Mouse (Mus musculus) stomach, embryonic 16.5 days (tissue): ENCODE measurements around the gene Crybg2. TPM values are rescaled to one million over a fixed set of nuclear protein-coding genes. Genes with fewer than 3 reads are reported as not detected.

Source experiments
- ATAC-seq: fragments of 200-750 bp; cut with Nextera tagmentation; 2 replicates; pipeline ENCODE4 v1.8.0; 2017; ENCODE audit warnings: moderate number of reproducible peaks, moderate TSS enrichment; ENCODE audit not compliant: insufficient read depth, low FRiP score
- H3K27ac ChIP-seq: fragments of 300-500 bp; sonication (generic); 2 replicates; pipeline ENCODE4 v1.5.1; 2014; ENCODE audit warnings: low read length
- H3K27me3 ChIP-seq: fragments of 300-500 bp; sonication (generic); 2 replicates; pipeline ENCODE4 v1.6.1; 2014; ENCODE audit warnings: low read length, control low read depth, mixed read lengths; ENCODE audit not compliant: control insufficient read depth, insufficient read depth
- H3K36me3 ChIP-seq: fragments of 300-500 bp; sonication (generic); 2 replicates; pipeline ENCODE4 v1.6.1; 2014; ENCODE audit warnings: low read length; ENCODE audit not compliant: control insufficient read depth, insufficient read depth
- H3K4me1 ChIP-seq: fragments of 300-500 bp; sonication (generic); 2 replicates; pipeline ENCODE4 v1.6.1; 2014; ENCODE audit warnings: low read length, control low read depth, mixed read lengths; ENCODE audit not compliant: control insufficient read depth, insufficient read depth
- H3K4me2 ChIP-seq: fragments of 300-500 bp; sonication (generic); 2 replicates; pipeline ENCODE4 v1.6.1; 2014; ENCODE audit warnings: low read depth, low read length, mixed read lengths
- H3K4me3 ChIP-seq: fragments of 300-500 bp; sonication (generic); replicated peaks from 2 replicates; pipeline ENCODE4 v1.5.1; 2014; ENCODE audit warnings: mild to moderate bottlenecking, low read length
- H3K9ac ChIP-seq: fragments of 300-500 bp; sonication (generic); 2 replicates; pipeline ENCODE4 v1.6.1; 2014; ENCODE audit warnings: low read length
- H3K9me3 ChIP-seq: fragments of 300-500 bp; sonication (generic); replicated peaks from 2 replicates; pipeline ENCODE4 v1.6.1; 2016; ENCODE audit warnings: low read length, control low read depth; ENCODE audit not compliant: control insufficient read depth
- WGBS: fragments of 180-500 bp; shearing (Covaris S2); extraction: QIAGEN DNeasy Blood & Tissue Kit; methylation state at CpG from one replicate; pipeline ENCODE4 v1.1.7; 2014; 5-methylcytosine and 5-hydroxymethylcytosine counted together
- polyA plus RNA-seq: library from polyadenylated mRNA; unstranded; fragments of >200 nt; fragmentation: Nextera tagmentation; extraction: Ambion mirVana; gene quantifications from 2 replicates; pipeline ENCODE4 v1.2.1, GENCODE M21; 2015

Gene Crybg2
- polyA plus RNA-seq, 1 experiment from 2014 or later = 19.3 TPM

DNA sequence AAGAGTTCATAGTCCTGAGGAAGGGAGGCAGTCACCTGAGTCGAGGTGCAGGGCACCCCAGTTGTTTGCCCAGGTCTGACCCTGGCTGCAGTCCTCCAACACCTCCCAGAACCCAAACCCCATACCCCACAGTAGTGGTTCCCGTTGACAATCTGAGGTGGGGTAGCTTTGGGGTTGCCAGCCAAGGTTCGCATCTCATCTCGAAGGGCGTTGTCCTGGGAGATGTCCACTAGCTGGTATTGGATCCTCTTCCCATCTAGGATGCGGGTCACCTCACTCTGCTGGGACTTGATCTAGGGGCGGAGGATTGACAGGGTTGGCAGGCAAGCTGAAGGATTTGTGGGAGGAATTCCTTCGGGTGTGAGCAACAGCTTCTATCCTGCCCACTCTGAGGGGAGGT, 67.2 kb downstream of the Crybg2 start:
- WGBS = 51% methylated on average over 8 of the region's 8 CpGs
- ATAC-seq = no peak
- Histone ChIP-seq H3K36me3 (no peaks in the 10 kb centered on the region), H3K9ac (peak overlapping the region; percentile 93), H3K9me3 (no peaks in the 10 kb centered on the region), H3K4me3 (peak overlapping the region; percentile 87), H3K4me1 (peaks cover 26% of the 10 kb centered on the region), H3K27ac (peak overlapping the region; percentile 98), H3K27me3 (no peaks in the 10 kb centered on the region), H3K4me2 (peak overlapping the region; percentile 80)

DNA sequence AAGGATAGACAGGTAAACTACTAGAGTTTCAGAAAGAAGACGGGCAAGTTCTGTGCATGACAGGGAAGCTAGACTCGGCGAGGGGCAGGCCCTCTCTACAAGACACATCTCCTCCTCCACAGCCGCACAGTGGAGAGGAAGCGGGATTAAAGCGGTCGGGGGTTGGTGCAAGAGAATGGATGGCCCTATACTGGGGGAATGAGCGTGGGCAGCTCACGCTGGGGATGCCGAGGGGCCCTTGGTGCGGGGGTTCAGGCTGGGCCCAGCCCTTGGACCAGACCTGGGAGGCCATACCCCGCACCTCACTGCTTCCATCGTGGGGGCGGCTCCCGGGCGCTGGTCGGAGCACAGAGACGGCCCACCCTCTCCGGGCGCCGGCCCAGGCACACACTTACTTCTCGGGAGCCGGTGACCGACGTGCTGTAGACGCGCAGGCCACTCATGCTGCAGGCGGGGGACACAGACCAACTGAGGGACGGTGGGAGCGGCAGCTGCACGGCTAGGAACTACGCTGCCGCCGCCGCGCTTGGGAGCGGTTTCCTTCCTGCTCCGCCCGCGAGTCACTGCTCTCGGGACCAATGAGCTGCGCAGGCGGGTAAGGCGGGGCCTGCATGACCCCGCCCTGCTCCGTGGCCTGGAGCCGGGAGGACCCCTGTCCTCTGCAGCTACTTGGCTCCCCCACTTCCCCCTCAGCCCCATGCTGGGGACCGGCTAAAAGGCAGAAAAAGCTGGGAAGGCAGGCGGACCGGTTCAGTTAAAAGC, 67.8 kb downstream of the Crybg2 start, which contains the start of gene Sh3bgrl3:
TSS of gene Sh3bgrl3 (minus strand) at position 569 of the 762 bp plus-strand sequence.
- Histone ChIP-seq H3K27me3 (no peaks in the 10 kb centered on the region), H3K4me3 (peak within 1 kb of the TSS; percentile 87), H3K27ac (peak within 1 kb of the TSS; percentile 98), H3K36me3 (no peaks in the 10 kb centered on the region), H3K4me1 (peaks cover 26% of the 10 kb centered on the region), H3K9me3 (no peaks in the 10 kb centered on the region), H3K9ac (peak within 1 kb of the TSS; percentile 93), H3K4me2 (peak within 1 kb of the TSS; percentile 80)
- WGBS = under 1% methylated on average over 50 of the region's 50 CpGs
- ATAC-seq = peak; percentile 94

DNA sequence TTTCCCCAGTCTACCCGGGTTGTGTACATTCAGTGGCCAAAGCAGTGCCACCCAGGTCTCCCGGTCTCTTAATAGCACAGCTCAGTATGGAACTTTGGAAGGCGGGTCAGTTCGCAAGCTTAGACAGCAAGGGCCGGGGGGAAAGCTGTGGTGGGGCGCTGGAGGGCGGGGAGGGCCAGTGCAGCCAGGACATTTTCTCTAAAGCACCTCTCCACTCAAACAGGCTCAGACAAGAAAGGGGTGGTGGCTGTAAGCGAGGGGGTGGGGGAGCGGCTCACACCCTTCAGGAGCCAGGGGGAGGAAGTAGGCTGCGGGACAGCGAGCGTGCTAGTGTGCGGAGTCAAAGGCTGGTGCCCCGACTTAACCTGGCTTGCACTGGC, 68.4 kb downstream of the Crybg2 start:
- 2% methylated on average over 14 of the region's 14 CpGs for WGBS
- no peaks in the 10 kb centered on the region for H3K27me3 ChIP-seq
- peak overlapping the region; percentile 93 for H3K9ac ChIP-seq
- H3K4me2 ChIP-seq = peak overlapping the region; percentile 80
- peaks cover 26% of the 10 kb centered on the region for H3K4me1 ChIP-seq
- peak overlapping the region; percentile 98 for H3K27ac ChIP-seq
- peak overlapping the region; percentile 87 for H3K4me3 ChIP-seq
- peak; percentile 77 for ATAC-seq
- no peaks in the 10 kb centered on the region for H3K9me3 ChIP-seq
- no peaks in the 10 kb centered on the region for H3K36me3 ChIP-seq

DNA sequence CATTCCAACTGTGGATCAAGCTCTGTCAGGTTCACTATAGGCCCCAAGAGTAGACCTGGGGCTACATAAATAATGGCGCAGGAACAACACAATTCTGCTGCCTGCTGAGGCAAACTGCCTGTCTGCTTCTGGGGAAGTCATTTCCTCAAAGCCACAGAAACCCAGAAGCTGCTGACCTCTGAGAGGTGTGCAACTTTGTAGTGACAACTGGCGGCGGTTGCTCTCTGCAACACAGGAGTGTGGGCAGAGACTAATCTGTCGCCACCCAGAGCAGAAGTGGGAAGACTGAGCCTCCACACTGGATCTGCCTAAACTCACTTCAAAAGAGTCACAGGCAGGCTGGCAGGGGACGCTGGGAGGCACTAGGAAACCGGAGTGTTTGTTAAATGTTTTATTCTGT, 68.9 kb downstream of the Crybg2 start:
- Histone ChIP-seq H3K9ac (peak overlapping the region; percentile 93), H3K36me3 (no peaks in the 10 kb centered on the region), H3K27ac (peak overlapping the region; percentile 98), H3K4me2 (peak overlapping the region; percentile 80), H3K27me3 (no peaks in the 10 kb centered on the region), H3K9me3 (no peaks in the 10 kb centered on the region), H3K4me3 (peak overlapping the region; percentile 87), H3K4me1 (peaks cover 26% of the 10 kb centered on the region)
- no peak for ATAC-seq
- WGBS = 37% methylated on average over 6 of the region's 6 CpGs

DNA sequence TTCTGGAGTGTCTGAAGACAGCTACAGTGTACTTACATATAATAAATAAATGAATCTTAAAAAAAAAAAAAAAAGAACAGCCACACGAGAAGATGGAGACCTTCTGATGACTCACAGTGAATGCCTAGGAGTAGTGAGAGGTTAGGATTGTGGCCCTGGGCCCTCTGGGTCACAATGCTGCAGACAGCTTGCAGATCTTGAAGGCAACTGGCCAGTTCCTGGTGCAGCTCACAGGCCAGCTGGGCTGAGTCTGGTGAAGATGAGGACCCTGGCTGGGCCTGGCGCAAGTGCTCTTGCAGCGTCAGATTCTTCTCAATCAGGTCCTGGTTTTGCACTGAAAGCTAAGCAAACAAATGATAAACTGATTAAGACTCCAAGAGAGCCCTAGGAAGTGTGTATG, 71.5 kb downstream of the Crybg2 start:
- peaks cover 22% of the 10 kb centered on the region for H3K4me1 ChIP-seq
- no peak overlapping the region for H3K4me2 ChIP-seq
- no peak for ATAC-seq
- WGBS = 72% methylated on average over 3 of the region's 3 CpGs
- H3K9me3 ChIP-seq = no peaks in the 10 kb centered on the region
- no peak overlapping the region for H3K4me3 ChIP-seq
- no peaks in the 10 kb centered on the region for H3K36me3 ChIP-seq
- no peak overlapping the region for H3K9ac ChIP-seq
- 0 out of 2 replicates have a peak overlapping the region, but pooled peaks have one; percentile 26 for H3K27ac ChIP-seq
- H3K27me3 ChIP-seq = no peaks in the 10 kb centered on the region

DNA sequence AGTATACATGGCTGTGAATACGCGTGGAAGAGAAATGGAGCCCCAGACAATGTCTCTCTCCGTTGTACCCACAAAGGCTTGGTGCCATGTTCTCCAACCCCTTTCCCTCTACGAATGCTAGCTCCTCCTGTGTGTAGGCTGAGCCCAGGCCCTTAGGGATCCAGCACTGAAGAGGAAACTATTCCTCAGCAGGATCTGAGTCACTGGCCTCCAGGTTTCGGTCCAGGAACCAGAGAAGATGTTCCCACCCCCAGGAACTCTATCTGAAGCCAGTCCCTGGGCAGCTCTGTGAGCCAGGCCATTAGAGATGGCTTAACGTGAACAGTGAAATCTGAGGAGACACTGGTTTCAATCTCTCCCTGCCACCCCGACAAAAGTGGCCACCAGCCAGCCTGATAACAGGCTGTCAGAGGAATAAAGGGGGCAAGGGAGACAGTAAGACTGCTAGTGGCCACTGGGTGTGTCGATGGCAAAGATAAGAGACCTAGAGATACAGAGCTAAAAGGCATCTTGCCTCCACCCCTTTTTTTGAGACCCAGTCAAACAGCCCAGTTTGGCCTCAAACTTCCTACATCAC, 72.0 kb downstream of the Crybg2 start:
- Histone ChIP-seq H3K27ac (0 out of 2 replicates have a peak overlapping the region, but pooled peaks have one; percentile 26), H3K9me3 (no peaks in the 10 kb centered on the region), H3K27me3 (no peaks in the 10 kb centered on the region), H3K9ac (no peak overlapping the region), H3K36me3 (no peaks in the 10 kb centered on the region), H3K4me2 (no peak overlapping the region), H3K4me3 (no peak overlapping the region), H3K4me1 (peaks cover 17% of the 10 kb centered on the region)
- WGBS = 59% methylated on average over 8 of the region's 8 CpGs
- no peak for ATAC-seq

DNA sequence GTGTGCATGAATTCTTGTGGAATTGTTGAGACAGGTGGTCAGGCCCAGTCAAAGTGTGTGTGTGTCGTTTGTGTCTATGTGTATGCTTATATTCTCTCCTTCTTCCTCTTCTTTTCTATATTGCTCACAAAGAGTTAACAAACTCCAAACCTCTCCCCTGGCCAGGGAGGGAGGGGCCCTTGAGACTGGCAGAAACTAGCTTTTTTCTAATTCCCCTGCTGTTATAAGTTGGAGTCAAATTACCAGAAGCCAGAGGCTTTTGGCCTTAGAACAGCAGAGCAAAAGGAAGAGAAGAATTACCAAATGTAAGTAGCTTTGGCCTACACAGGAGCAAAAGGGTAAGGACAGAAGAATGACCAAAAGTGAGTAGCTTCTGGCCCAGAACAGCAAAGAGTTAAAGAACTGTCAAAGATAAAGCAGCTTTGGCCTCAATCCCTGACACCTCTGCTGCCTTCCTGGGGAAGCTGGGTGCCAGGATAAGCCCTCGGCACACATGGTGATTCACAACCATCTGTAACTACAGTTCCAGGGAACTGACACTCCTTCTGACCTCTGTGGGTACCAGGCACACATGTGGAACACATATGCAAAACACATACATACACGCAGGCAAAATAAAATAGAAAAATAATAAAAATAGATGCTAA, 75.8 kb downstream of the Crybg2 start:
- H3K4me3 ChIP-seq = no peak overlapping the region
- whole genome bisulfite sequencing = 41% methylated on average over 3 of the region's 3 CpGs
- H3K9me3 ChIP-seq = no peaks in the 10 kb centered on the region
- H3K4me1 ChIP-seq = peaks cover 5% of the 10 kb centered on the region; the same call in 1 of the 2 replicates
- H3K9ac ChIP-seq = no peak overlapping the region
- H3K36me3 ChIP-seq = no peaks in the 10 kb centered on the region
- no peaks in the 10 kb centered on the region for H3K27me3 ChIP-seq
- no peak overlapping the region for H3K27ac ChIP-seq
- no peak overlapping the region for H3K4me2 ChIP-seq
- ATAC-seq = no peak

DNA sequence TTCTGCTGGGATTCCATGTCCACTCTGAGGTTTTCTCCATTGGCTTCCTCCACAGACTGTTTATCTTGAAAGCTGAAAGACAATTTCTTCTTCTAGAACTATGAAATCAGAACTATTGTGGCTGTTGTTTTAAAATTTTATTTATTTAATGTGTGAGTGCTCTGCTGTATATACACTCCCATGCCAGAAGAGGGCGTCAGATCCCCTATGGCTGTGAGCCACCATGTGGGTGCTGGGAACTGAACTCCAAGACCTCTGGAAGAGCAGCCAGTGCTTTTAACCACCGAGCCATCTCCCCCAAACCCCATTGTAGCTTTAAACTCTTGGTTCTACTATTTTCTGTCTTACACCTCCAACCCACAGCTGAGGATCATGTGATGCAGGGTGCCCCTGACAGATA, 78.2 kb downstream of the Crybg2 start:
- Histone ChIP-seq H3K27ac (no peak overlapping the region), H3K9ac (no peak overlapping the region), H3K27me3 (no peaks in the 10 kb centered on the region), H3K4me1 (peaks cover 5% of the 10 kb centered on the region; the same call in 1 of the 2 replicates), H3K4me2 (no peak overlapping the region), H3K9me3 (no peaks in the 10 kb centered on the region), H3K4me3 (no peak overlapping the region), H3K36me3 (no peaks in the 10 kb centered on the region)
- WGBS = 71% methylated on average over 2 of the region's 2 CpGs
- no peak for ATAC-seq
